ENCODE assay signal across 8 mouse cellular contexts in genomic region chr1:88705799-88706198, GRCm38 (mm10). TPM values are rescaled to one million over a fixed set of nuclear protein-coding genes. Genes with fewer than 3 reads are reported as not detected.
A peak's percentile ranks its signal among the peaks of the same experiment; 100 is the strongest.
DNase-seq lines count a peak whose midpoint lies in the region; ATAC-seq and TF ChIP-seq lines count a peak whose summit lies in the region.

No protein-coding gene starts in this region.

- no peaks in the 10 kb centered on the region for H3K9me3 ChIP-seq in ES-E14 (ENCODE audit: control insufficient read depth, insufficient read depth, low read depth, low read length)
- H3K9me3 ChIP-seq in forebrain, embryonic 16.5 days (ENCODE audit: control insufficient read depth, low read length), result no peaks in the 10 kb centered on the region
- no peaks in the 10 kb centered on the region for H3K9me3 ChIP-seq in lung, postnatal 0 days (ENCODE audit: low read length)

- 0 out of 2 replicates have a peak overlapping the region, but pooled peaks have one; percentile 10 for H3K4me2 ChIP-seq in forebrain, embryonic 16.5 days (ENCODE audit: low read length)
- H3K4me2 ChIP-seq in lung, postnatal 0 days (replicated peaks; ENCODE audit: low read depth, low read length), result no peak overlapping the region

- peak; percentile 96 for DNase-seq in ES-E14 (ENCODE audit: low read depth, low spot score)
- DNase-seq in cerebellum, adult 11-12 months, result peak; percentile 94
- DNase-seq in layer of hippocampus, adult 8-10 months (ENCODE audit: low spot score in 2 of 2), result peak; percentile 89 to 93
- peak; percentile 97 for DNase-seq in lung, postnatal 0 days (ENCODE audit: low spot score)
- peak; percentile 85 for DNase-seq in ovary, postnatal 14 days (ENCODE audit: low spot score)
- peak; percentile 80 to 92 for DNase-seq in thymus, postnatal 10 days (ENCODE audit: low spot score in 2 of 2)

- in situ Hi-C loops in ES-E14 (cut with MboI; ENCODE audit: low sequenced_read_pairs in 2 of 2, unreplicated experiment in 2 of 2), result loop anchor here (10.0 to 25.0 kb wide), 3 partner anchors 141 to 268 kb away; no protein-coding TSS in a partner anchor

- H3K27me3 ChIP-seq in forebrain, embryonic 16.5 days (replicated peaks; ENCODE audit: control insufficient read depth, insufficient read depth, low read length), result no peaks in the 10 kb centered on the region
- H3K27me3 ChIP-seq in lung, postnatal 0 days (replicated peaks; ENCODE audit: insufficient read depth, low read length), result no peaks in the 10 kb centered on the region

- no peak for TF ChIP-seq EP300 in lung, postnatal 0 days (IDR thresholded peaks at IDR 0.05)

- under 1% methylated on average over 15 of the region's 15 CpGs for WGBS in forebrain, embryonic 16.5 days
- 1% methylated on average over 15 of the region's 15 CpGs for WGBS in lung, postnatal 0 days

- no peak overlapping the region for H3K27ac ChIP-seq in ES-E14 (ENCODE audit: insufficient read depth, low read depth, low read length, poor library complexity, severe bottlenecking)
- H3K27ac ChIP-seq in forebrain, embryonic 16.5 days (ENCODE audit: low read length), result no peak overlapping the region
- H3K27ac ChIP-seq in lung, postnatal 0 days (ENCODE audit: low read length), result no peak overlapping the region

- ATAC-seq in forebrain, embryonic 16.5 days, result peak; percentile 78
- peak; percentile 83 to 85 for ATAC-seq in hematopoietic stem cell, adult 5-6 weeks (replicated peaks in 1 of 2; ENCODE audit: insufficient read depth in 1 of 2, low FRiP score in 2 of 2, low TSS enrichment in 1 of 2, low read depth in 1 of 2, poor library complexity in 2 of 2, severe bottlenecking in 2 of 2)
- peak; percentile 56 for ATAC-seq in lung, postnatal 0 days

- peak overlapping the region; percentile 38; the same call in 1 of the 2 replicates for H3K9ac ChIP-seq in ES-E14 (ENCODE audit: insufficient read depth, low read depth, low read length, poor library complexity, severe bottlenecking)
- H3K9ac ChIP-seq in forebrain, embryonic 16.5 days (replicated peaks; ENCODE audit: low read depth, low read length), result no peak overlapping the region; the same call in 1 of the 2 replicates
- no peak overlapping the region for H3K9ac ChIP-seq in lung, postnatal 0 days (replicated peaks; ENCODE audit: low read depth)

- peaks cover 0 to 6% of the 10 kb centered on the region in 2 experiments; a peak in 1 of 4 replicates for H3K4me1 ChIP-seq in ES-E14 (ENCODE audit: control insufficient read depth in 2 of 2, insufficient read depth in 2 of 2, low read length in 2 of 2, poor library complexity in 1 of 2)
- peaks cover 23% of the 10 kb centered on the region for H3K4me1 ChIP-seq in forebrain, embryonic 16.5 days (replicated peaks; ENCODE audit: control insufficient read depth, insufficient read depth, low read length)
- H3K4me1 ChIP-seq in lung, postnatal 0 days (ENCODE audit: insufficient read depth, low read depth, low read length), result no peaks in the 10 kb centered on the region; the same call in 1 of the 2 replicates

- peak; percentile 100 for TF ChIP-seq CTCF in lung, postnatal 0 days (IDR thresholded peaks at IDR 0.05)

- no peaks in the 10 kb centered on the region for H3K36me3 ChIP-seq in ES-E14 (ENCODE audit: control insufficient read depth, insufficient read depth, low read length, poor library complexity, severe bottlenecking)
- no peaks in the 10 kb centered on the region for H3K36me3 ChIP-seq in forebrain, embryonic 16.5 days (ENCODE audit: control insufficient read depth, insufficient read depth)
- H3K36me3 ChIP-seq in lung, postnatal 0 days (ENCODE audit: insufficient read depth, low read length), result no peaks in the 10 kb centered on the region

- peak overlapping the region in 1 of 2 experiments; percentile 14; a peak in 1 of 4 replicates for H3K4me3 ChIP-seq in ES-E14 (ENCODE audit: insufficient read depth in 1 of 2, low read depth in 1 of 2, low read length in 2 of 2, poor library complexity in 1 of 2, severe bottlenecking in 1 of 2)
- no peak overlapping the region for H3K4me3 ChIP-seq in forebrain, embryonic 16.5 days (replicated peaks; ENCODE audit: low read length)
- no peak overlapping the region for H3K4me3 ChIP-seq in lung, postnatal 0 days (ENCODE audit: low read depth, low read length)

TF ChIP-seq in ES-E14, 5 proteins besides CTCF, POLR2A, EP300 and RAD21:
- TF ChIP-seq MAFK (IDR thresholded peaks at IDR 0.05; ENCODE audit: insufficient read depth, low read depth, low read length) (peak; percentile 53; the same call in 1 of the 2 replicates), ZNF384 (IDR thresholded peaks at IDR 0.05; ENCODE audit: low read depth, low read length) (no peak), ZC3H11A (IDR thresholded peaks at IDR 0.05; ENCODE audit: borderline replicate concordance, low read depth, low read length) (peak; percentile 98), CHD2 (IDR thresholded peaks at IDR 0.05; ENCODE audit: low read depth, low read length) (no peak)

RNA-seq across cellular contexts. Expression of gene Arl4c, which starts 3.8 kb away (rescaled TPM):
- 21.1 and 37.7 TPM in 2 replicates for total RNA-seq in ES-E14 (2012; rRNA removed)
- 37.1 and 39.7 TPM in 2 replicates for polyA plus RNA-seq in forebrain, embryonic 16.5 days (2015; fragmentation: Nextera tagmentation; extraction: Ambion mirVana)
- 24.3 and 34.1 TPM in 2 replicates for total RNA-seq in hematopoietic stem cell, adult 5-6 weeks (2017)
- total RNA-seq in layer of hippocampus, adult 8-10 months (2022), result 10 to 100 TPM; 31.3 to 41.3 (median 34.3) TPM
- polyA plus RNA-seq in lung, postnatal 0 days (2015; fragmentation: Nextera tagmentation; extraction: Ambion mirVana), result 24.9 and 28.1 TPM in 2 replicates
